In genomic region chr2:4441840-4442239, GRCm38 (mm10) we compare ENCODE assay signal across 26 mouse cellular contexts.
A peak's percentile ranks its signal among the peaks of the same experiment; 100 is the strongest.
DNase-seq lines count a peak whose midpoint lies in the region; ATAC-seq and TF ChIP-seq lines count a peak whose summit lies in the region.
"Had no signal": no experiment of that assay in that cellular context is flagged by ENCODE, and none has a peak within 500 bp of the region (broad histone marks: within the 10 kb centered on the region; RNA-seq: fewer than 3 reads in every experiment).

No protein-coding gene starts in this region.

- 0 out of 2 replicates have a peak overlapping the region, but pooled peaks have one; percentile 27 for H3K27ac ChIP-seq in hindbrain, embryonic 15.5 days (replicated peaks)
- H3K27ac ChIP-seq in hindbrain, postnatal 0 days = no peak overlapping the region
- peak overlapping the region; percentile 72; the same call in 1 of the 2 replicates for H3K27ac ChIP-seq in kidney, embryonic 15.5 days
- H3K27ac ChIP-seq in kidney, adult 2 months (ENCODE audit: insufficient read depth, low read depth, low read length) = no peak overlapping the region
- H3K27ac ChIP-seq in stomach, embryonic 14.5 days (ENCODE audit: low read length) = peak overlapping the region; percentile 15; the same call in 1 of the 2 replicates
- no peak overlapping the region for H3K27ac ChIP-seq in stomach, postnatal 0 days (replicated peaks)
- H3K27ac ChIP-seq: embryonic facial prominence, embryonic 10.5 days; embryonic facial prominence, embryonic 13.5 days; forebrain, embryonic 12.5 days; forebrain, embryonic 15.5 days had no signal

- H3K9me3 ChIP-seq in hindbrain, embryonic 15.5 days = no peaks in the 10 kb centered on the region
- no peaks in the 10 kb centered on the region for H3K9me3 ChIP-seq in hindbrain, postnatal 0 days (ENCODE audit: low read length)
- H3K9me3 ChIP-seq in kidney, embryonic 15.5 days (replicated peaks) = no peaks in the 10 kb centered on the region
- H3K9me3 ChIP-seq in stomach, embryonic 14.5 days (ENCODE audit: control insufficient read depth, low read depth, low read length) = no peaks in the 10 kb centered on the region
- no peaks in the 10 kb centered on the region for H3K9me3 ChIP-seq in stomach, postnatal 0 days (ENCODE audit: control insufficient read depth, low read length)
- H3K9me3 ChIP-seq: embryonic facial prominence, embryonic 10.5 days; embryonic facial prominence, embryonic 13.5 days; forebrain, embryonic 12.5 days; forebrain, embryonic 15.5 days; heart, embryonic 12.5 days; heart, embryonic 15.5 days had no signal

- H3K27me3 ChIP-seq in hindbrain, embryonic 15.5 days = no peaks in the 10 kb centered on the region
- no peaks in the 10 kb centered on the region for H3K27me3 ChIP-seq in hindbrain, postnatal 0 days (ENCODE audit: insufficient read depth, low read length)
- no peaks in the 10 kb centered on the region for H3K27me3 ChIP-seq in kidney, embryonic 15.5 days
- H3K27me3 ChIP-seq in kidney, adult 2 months (replicated peaks; ENCODE audit: control insufficient read depth, insufficient read depth, low read length) = no peaks in the 10 kb centered on the region
- H3K27me3 ChIP-seq in stomach, embryonic 14.5 days (ENCODE audit: control insufficient read depth, insufficient read depth, low read length) = no peaks in the 10 kb centered on the region
- no peaks in the 10 kb centered on the region for H3K27me3 ChIP-seq in stomach, postnatal 0 days (ENCODE audit: control insufficient read depth, insufficient read depth, low read length)
- H3K27me3 ChIP-seq: embryonic facial prominence, embryonic 13.5 days; forebrain, embryonic 12.5 days; forebrain, embryonic 15.5 days; heart, embryonic 12.5 days; heart, embryonic 15.5 days had no signal

- no peak overlapping the region for H3K9ac ChIP-seq in hindbrain, embryonic 15.5 days
- no peak overlapping the region for H3K9ac ChIP-seq in hindbrain, postnatal 0 days (replicated peaks; ENCODE audit: low read length)
- no peak overlapping the region for H3K9ac ChIP-seq in kidney, embryonic 15.5 days
- no peak overlapping the region for H3K9ac ChIP-seq in stomach, embryonic 14.5 days (replicated peaks; ENCODE audit: low read depth, low read length)
- H3K9ac ChIP-seq in stomach, postnatal 0 days (ENCODE audit: low read length) = no peak overlapping the region
- H3K9ac ChIP-seq: embryonic facial prominence, embryonic 13.5 days; forebrain, embryonic 12.5 days; forebrain, embryonic 15.5 days; heart, embryonic 12.5 days; heart, embryonic 15.5 days had no signal

- no peak for ATAC-seq in hindbrain, embryonic 15.5 days (ENCODE audit: low FRiP score, low read depth)
- no peak for ATAC-seq in hindbrain, postnatal 0 days
- no peak for ATAC-seq in kidney, embryonic 15.5 days (replicated peaks; ENCODE audit: low FRiP score)
- no peak for ATAC-seq in stomach, embryonic 14.5 days (ENCODE audit: insufficient number of reproducible peaks, insufficient read depth, low FRiP score, low read depth)
- no peak for ATAC-seq in stomach, postnatal 0 days (ENCODE audit: low FRiP score, low TSS enrichment)
- ATAC-seq: activated CD4-positive, CD25-positive, alpha-beta regulatory T cell, adult 4 months; forebrain, embryonic 15.5 days had no signal

- whole genome bisulfite sequencing in hindbrain, embryonic 15.5 days = 76% methylated on average over 4 of the region's 4 CpGs
- 82% methylated on average over 4 of the region's 4 CpGs for WGBS in hindbrain, postnatal 0 days
- WGBS in kidney, embryonic 15.5 days = 60% methylated on average over 4 of the region's 4 CpGs
- 85% methylated on average over 4 of the region's 4 CpGs for WGBS in kidney, adult 2 months
- WGBS in stomach, embryonic 14.5 days = 80% methylated on average over 4 of the region's 4 CpGs
- 72% methylated on average over 4 of the region's 4 CpGs for WGBS in stomach, postnatal 0 days

- H3K4me3 ChIP-seq in hindbrain, embryonic 15.5 days = no peak overlapping the region
- no peak overlapping the region for H3K4me3 ChIP-seq in hindbrain, postnatal 0 days (ENCODE audit: low read length)
- no peak overlapping the region for H3K4me3 ChIP-seq in kidney, embryonic 15.5 days (replicated peaks)
- no peak overlapping the region for H3K4me3 ChIP-seq in kidney, adult 2 months (ENCODE audit: insufficient read depth, low read depth, low read length)
- no peak overlapping the region for H3K4me3 ChIP-seq in stomach, embryonic 14.5 days (ENCODE audit: low read depth, low read length)
- H3K4me3 ChIP-seq in stomach, postnatal 0 days (ENCODE audit: low read depth, low read length) = no peak overlapping the region
- H3K4me3 ChIP-seq: embryonic facial prominence, embryonic 10.5 days; embryonic facial prominence, embryonic 13.5 days; erythroblast, embryonic 14.5 days; forebrain, embryonic 12.5 days; forebrain, embryonic 15.5 days; heart, embryonic 12.5 days; heart, embryonic 15.5 days had no signal

- no peak for TF ChIP-seq POLR2A in kidney, adult 2 months (IDR thresholded peaks at IDR 0.05; ENCODE audit: low read depth, low read length)

- peaks cover 37% of the 10 kb centered on the region for H3K4me1 ChIP-seq in hindbrain, embryonic 15.5 days (replicated peaks)
- peaks cover 11% of the 10 kb centered on the region for H3K4me1 ChIP-seq in hindbrain, postnatal 0 days (ENCODE audit: insufficient read depth, low read length)
- H3K4me1 ChIP-seq in kidney, embryonic 15.5 days = peaks cover 34% of the 10 kb centered on the region
- no peaks in the 10 kb centered on the region for H3K4me1 ChIP-seq in kidney, adult 2 months (ENCODE audit: control insufficient read depth, insufficient read depth, low read length)
- H3K4me1 ChIP-seq in stomach, embryonic 14.5 days (ENCODE audit: control insufficient read depth, insufficient read depth, low read length) = no peaks in the 10 kb centered on the region
- H3K4me1 ChIP-seq in stomach, postnatal 0 days (replicated peaks; ENCODE audit: control insufficient read depth, insufficient read depth) = no peaks in the 10 kb centered on the region

- H3K4me2 ChIP-seq in hindbrain, embryonic 15.5 days = no peak overlapping the region
- H3K4me2 ChIP-seq in hindbrain, postnatal 0 days (ENCODE audit: low read depth, low read length) = no peak overlapping the region
- no peak overlapping the region for H3K4me2 ChIP-seq in kidney, embryonic 15.5 days
- no peak overlapping the region for H3K4me2 ChIP-seq in stomach, embryonic 14.5 days (replicated peaks; ENCODE audit: low read depth, low read length)
- no peak overlapping the region for H3K4me2 ChIP-seq in stomach, postnatal 0 days (replicated peaks; ENCODE audit: low read depth)
- H3K4me2 ChIP-seq: embryonic facial prominence, embryonic 13.5 days; forebrain, embryonic 12.5 days; forebrain, embryonic 15.5 days; heart, embryonic 15.5 days had no signal

- no peak for TF ChIP-seq CTCF in hindbrain, postnatal 0 days (IDR thresholded peaks at IDR 0.05; ENCODE audit: low read depth)
- TF ChIP-seq CTCF in kidney, adult 2 months (conservative IDR thresholded peaks at IDR 0.05; ENCODE audit: insufficient read depth, insufficient read length, low read depth, low read length) = no peak
- TF ChIP-seq CTCF in stomach, postnatal 0 days (IDR thresholded peaks at IDR 0.05; ENCODE audit: low read depth) = no peak

- H3K36me3 ChIP-seq in hindbrain, embryonic 15.5 days = no peaks in the 10 kb centered on the region
- H3K36me3 ChIP-seq in hindbrain, postnatal 0 days (ENCODE audit: insufficient read depth, low read length) = no peaks in the 10 kb centered on the region
- H3K36me3 ChIP-seq in kidney, embryonic 15.5 days = no peaks in the 10 kb centered on the region
- no peaks in the 10 kb centered on the region for H3K36me3 ChIP-seq in kidney, adult 2 months (ENCODE audit: control insufficient read depth, insufficient read depth, low read length)
- no peaks in the 10 kb centered on the region for H3K36me3 ChIP-seq in stomach, embryonic 14.5 days (ENCODE audit: control insufficient read depth, insufficient read depth, low read length)
- H3K36me3 ChIP-seq in stomach, postnatal 0 days (ENCODE audit: control insufficient read depth, insufficient read depth, low read length) = no peaks in the 10 kb centered on the region
- H3K36me3 ChIP-seq: forebrain, embryonic 12.5 days; forebrain, embryonic 15.5 days; heart, embryonic 12.5 days; heart, embryonic 15.5 days had no signal

- no peak for TF ChIP-seq EP300 in stomach, postnatal 0 days (optimal IDR thresholded peaks at IDR 0.05)

- no peak for DNase-seq in hindbrain, postnatal 0 days (ENCODE audit: low spot score)
- DNase-seq in kidney, adult 2 months = no peak
- DNase-seq in stomach, postnatal 0 days (ENCODE audit: low spot score) = no peak
- no peak for DNase-seq in heart, postnatal 4 days
- DNase-seq: adrenal gland, adult 8-10 months; adrenal gland, postnatal 25 days; cerebellum, adult 11-12 months; cerebellum, adult 8-10 months; cerebellum, postnatal 10 days; cerebellum, postnatal 36 days; embryo, embryonic 11 days; gastrocnemius, postnatal 25 days; heart, adult 18-20 months; heart, postnatal 10 days; heart, postnatal 36 days had no signal

Comparison
In these comparisons a context has a peak if more than half of its experiments do, and no peak if none do; other contexts are left out.
1. H3K27ac ChIP-seq: peak in hindbrain, embryonic 15.5 days (single experiment), kidney, embryonic 15.5 days (single experiment) and stomach, embryonic 14.5 days (single experiment); none in hindbrain, postnatal 0 days (single experiment), kidney, adult 2 months (single experiment) and stomach, postnatal 0 days (single experiment).